Mouse (Mus musculus) frontal cortex, postnatal 36 days (tissue): Measurements from ENCODE around the gene Cd209d.
"Not testable (repeated sequence)": the region's sequence is repeated elsewhere in the genome, so short reads cannot be mapped to it uniquely, and the experiment has no call there.

Source experiments
- DNase-seq, 2 experiments: peaks; one replicate each; pipeline ENCODE4 v3.0.0; 2022; ENCODE audit warnings: low spot score in 2 of 2

The Cd209d gene

GRCm38 (mm10) chr8:3878455-3878854, at the start of gene Cd209d:
TSS of gene Cd209d (minus strand) at chr8:3878555.
- no peak for DNase-seq

GRCm38 (mm10) chr8:3926744-3927143, 48.4 kb upstream of the Cd209d start, which contains the start of gene Cd209b:
TSS of gene Cd209b (minus strand) at chr8:3926844.
- no peak for DNase-seq

- no peak for DNase-seq
Measured at GRCm38 (mm10) chr8:3876121-3876520, 2.2 kb downstream of the Cd209d start.

- not testable (repeated sequence) for DNase-seq
Measured at GRCm38 (mm10) chr8:3862736-3863135, 15.6 kb downstream of the Cd209d start.

- no peak for DNase-seq
Measured at GRCm38 (mm10) chr8:3854209-3854608, 24.1 kb downstream of the Cd209d start, which contains the start of gene Cd209e. TSS of gene Cd209e (minus strand) at chr8:3854309.
